Mouse (Mus musculus): ENCODE data around the gene Arhgap35.

DNA sequence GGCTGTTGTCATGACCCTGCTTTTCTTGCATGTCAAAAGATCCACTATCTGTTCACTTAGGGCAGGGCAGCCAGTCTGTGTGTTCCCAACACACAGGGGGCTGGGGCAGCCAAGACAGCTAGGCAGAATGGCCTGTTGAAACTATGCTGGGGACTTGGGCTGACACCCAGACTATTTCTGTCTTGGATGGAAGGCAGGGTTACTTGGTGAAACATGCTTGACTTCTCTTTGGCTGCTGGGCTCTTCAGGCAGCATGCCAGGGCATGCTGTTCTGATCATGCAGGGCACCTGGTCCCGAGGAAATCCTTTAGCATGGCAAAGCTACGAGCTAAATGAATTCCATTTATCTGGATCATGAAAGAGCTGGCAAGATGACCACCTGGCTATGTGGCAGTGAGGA, 90.5 kb downstream of the Arhgap35 start:
- TF ChIP-seq CTCF (IDR thresholded peaks at IDR 0.05; ENCODE audit: extremely low read depth, insufficient read depth, insufficient read length, insufficient replicate concordance) (no peak), POLR2A (IDR thresholded peaks at IDR 0.05; ENCODE audit: low read depth, low read length) (no peak)
